Mouse (Mus musculus): Measurements from ENCODE around the gene Slc9a7. TPM values are rescaled to one million over a fixed set of nuclear protein-coding genes. Genes with fewer than 3 reads are reported as not detected.

Slc9a7 gene
- 0.44 and 1.8 TPM in 2 replicates for polyA plus RNA-seq (2012; rRNA removed; ENCODE audit: low replicate concordance)

DNA sequence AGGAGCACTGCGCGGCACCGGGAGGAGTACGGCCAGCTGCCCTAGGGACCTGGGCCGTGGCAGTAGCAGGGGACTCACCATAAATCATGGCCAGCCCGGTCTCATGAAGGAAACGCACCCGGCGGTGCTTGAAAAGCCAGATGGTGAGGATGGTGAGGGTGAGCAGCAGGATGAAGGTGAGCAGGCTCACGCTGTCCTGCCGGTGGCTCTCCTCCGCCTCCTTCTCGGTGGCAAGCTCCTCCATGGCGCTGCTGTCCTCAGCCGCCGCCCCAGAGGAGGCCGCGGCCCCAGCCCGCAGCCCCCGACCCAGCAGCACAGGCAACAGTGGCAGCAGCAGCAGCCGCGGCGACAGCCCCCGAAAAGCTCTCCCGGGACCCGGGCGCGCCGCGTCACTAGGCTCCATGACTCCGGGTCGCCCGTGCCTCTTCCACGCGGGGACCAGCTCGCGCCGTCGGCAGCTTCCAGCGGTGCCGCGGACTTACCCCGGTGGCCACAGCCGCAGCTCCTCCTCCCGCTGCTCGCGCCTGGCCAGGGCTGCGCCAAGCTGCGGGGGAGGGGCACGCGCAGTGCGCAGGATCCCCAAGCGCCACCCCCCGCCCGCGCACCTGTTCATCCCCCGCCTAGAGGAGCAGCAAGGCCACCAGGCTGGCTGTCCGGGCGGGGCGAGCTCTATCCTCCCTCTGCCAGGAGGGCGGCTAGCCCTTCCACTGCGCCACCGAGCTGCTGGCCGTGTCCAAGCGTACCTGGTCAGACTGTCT lies at the start of gene Slc9a7:
Slc9a7 (minus strand) TSS at position 526 of the 758 bp plus-strand sequence.

DNA sequence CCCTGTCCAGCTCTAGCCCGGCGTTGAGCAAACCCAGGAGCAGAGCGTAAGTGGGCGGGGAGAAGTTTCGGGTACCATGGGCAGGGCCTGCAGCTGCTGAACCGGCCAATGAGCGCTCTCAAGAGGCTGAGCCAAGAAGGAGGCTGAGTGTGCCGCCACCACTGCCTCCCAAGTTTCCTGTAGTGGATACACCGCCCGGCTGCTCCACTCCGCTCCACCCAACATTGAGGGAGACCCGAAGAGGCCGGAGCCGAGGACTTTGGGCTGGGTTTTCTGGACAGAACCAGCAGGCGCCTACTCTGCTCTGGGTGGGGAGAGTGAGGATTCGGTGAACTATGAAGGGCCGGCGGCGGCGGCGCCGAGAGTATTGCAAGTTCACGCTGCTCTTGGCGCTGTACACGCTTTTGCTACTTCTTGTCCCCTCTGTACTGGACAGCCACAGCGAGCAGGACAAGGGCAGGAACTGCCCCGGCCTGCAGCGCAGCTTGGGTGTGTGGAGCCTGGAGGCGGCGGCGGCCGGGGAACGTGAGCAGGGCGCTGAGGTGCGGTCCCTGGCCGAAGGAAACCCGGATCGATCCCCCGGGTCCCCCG lies 232.1 kb downstream of the Slc9a7 start, which contains the start of gene Chst7:
Chst7 (plus strand) TSS at position 180 of the 591 bp plus-strand sequence.

Other genes starting within 250 kb of the Slc9a7 start
- 6.2 and 10.0 TPM in 2 replicates for gene Chst7, start 232.2 kb downstream of the Slc9a7 start, polyA plus RNA-seq (2012; rRNA removed; ENCODE audit: low replicate concordance)
- gene Rp2, start 72.7 kb upstream of the Slc9a7 start, polyA plus RNA-seq (2012; rRNA removed; ENCODE audit: low replicate concordance): 5.9 and 8.0 TPM in 2 replicates
- gene Jade3, start 133.9 kb upstream of the Slc9a7 start, polyA plus RNA-seq (2012; rRNA removed; ENCODE audit: low replicate concordance): 0.70 and 0.91 TPM in 2 replicates